ENCODE assay signal across 21 mouse cellular contexts in the genomic region with DNA sequence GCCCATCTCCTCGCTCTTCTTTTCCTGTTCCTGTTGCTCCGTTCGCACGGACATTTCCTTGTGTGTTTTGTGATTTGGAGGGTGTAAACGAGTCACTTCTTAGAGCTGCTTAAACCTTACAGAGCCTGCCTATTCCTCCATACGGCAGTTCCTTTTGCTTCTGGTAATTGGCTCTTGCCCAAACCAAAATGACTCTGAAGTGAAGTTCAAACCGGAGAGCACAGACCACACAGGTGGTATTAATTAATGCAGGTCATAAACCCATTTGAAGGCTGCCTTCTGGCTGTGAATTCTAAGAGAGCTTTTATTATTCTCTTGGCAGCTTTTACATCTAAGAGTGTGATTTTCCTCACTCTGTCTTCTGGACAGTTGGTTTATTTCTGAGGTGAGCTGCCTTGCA.
A peak's percentile ranks its signal among the peaks of the same experiment; 100 is the strongest.
DNase-seq lines count a peak whose midpoint lies in the region; ATAC-seq and TF ChIP-seq lines count a peak whose summit lies in the region.
"Had no signal": no experiment of that assay in that cellular context is flagged by ENCODE, and none has a peak within 500 bp of the region (broad histone marks: within the 10 kb centered on the region; RNA-seq: fewer than 3 reads in every experiment).

No protein-coding gene starts in this region.

- 30% methylated on average over 7 of the region's 7 CpGs for WGBS in kidney, adult 2 months
- WGBS in kidney, embryonic 15.5 days, result 21% methylated on average over 7 of the region's 7 CpGs

- peak; percentile 55 for DNase-seq in kidney, adult 2 months
- peak; percentile 34 for DNase-seq in kidney, postnatal 14 days
- DNase-seq in neural tube, embryonic 10.5 days (ENCODE audit: extremely low spot score, low spot score), result no peak
- DNase-seq in ovary, postnatal 10 days (ENCODE audit: low spot score), result no peak
- no peak for DNase-seq in heart, adult 18-20 months
- DNase-seq: adrenal gland, adult 8-10 months; cerebellum, postnatal 10 days; forebrain, postnatal 0 days; heart, adult 2 months; lung, adult 2 months; lung, postnatal 36 days; thymus, adult 18-20 months; thymus, postnatal 4 days had no signal

- no peak for TF ChIP-seq POLR2A in kidney, adult 2 months (IDR thresholded peaks at IDR 0.05; ENCODE audit: low read depth, low read length)

- no peak overlapping the region for H3K4me3 ChIP-seq in kidney, adult 2 months (ENCODE audit: insufficient read depth, low read depth, low read length)
- H3K4me3 ChIP-seq in kidney, embryonic 15.5 days (replicated peaks), result no peak overlapping the region
- H3K4me3 ChIP-seq: embryonic facial prominence, embryonic 12.5 days; heart, adult 2 months; hindbrain, embryonic 10.5 days; liver, embryonic 12.5 days; midbrain, embryonic 15.5 days; myocyte; stomach, embryonic 15.5 days had no signal

- no peaks in the 10 kb centered on the region for H3K9me3 ChIP-seq in kidney, embryonic 15.5 days (replicated peaks)
- H3K9me3 ChIP-seq: embryonic facial prominence, embryonic 12.5 days; hindbrain, embryonic 10.5 days; midbrain, embryonic 15.5 days; stomach, embryonic 15.5 days had no signal

- no peak for ATAC-seq in kidney, embryonic 15.5 days (replicated peaks; ENCODE audit: low FRiP score)
- peak; percentile 68 to 85 for ATAC-seq in hematopoietic stem cell, adult 5-6 weeks (replicated peaks in 1 of 2; ENCODE audit: insufficient read depth in 1 of 2, low FRiP score in 2 of 2, low TSS enrichment in 1 of 2, low read depth in 1 of 2, poor library complexity in 2 of 2, severe bottlenecking in 2 of 2)
- ATAC-seq: forebrain, postnatal 0 days; liver, embryonic 12.5 days; midbrain, embryonic 15.5 days had no signal

- TF ChIP-seq CTCF in kidney, adult 2 months (conservative IDR thresholded peaks at IDR 0.05; ENCODE audit: insufficient read depth, insufficient read length, low read depth, low read length), result no peak

- 0 out of 2 replicates have a peak, but pooled peaks cover 2% of the 10 kb centered on the region for H3K4me1 ChIP-seq in kidney, adult 2 months (ENCODE audit: control insufficient read depth, insufficient read depth, low read length)
- 0 out of 2 replicates have a peak, but pooled peaks cover 2% of the 10 kb centered on the region for H3K4me1 ChIP-seq in kidney, embryonic 15.5 days
- H3K4me1 ChIP-seq: hindbrain, embryonic 10.5 days; liver, embryonic 12.5 days; midbrain, embryonic 15.5 days; stomach, embryonic 15.5 days had no signal

- H3K27me3 ChIP-seq in kidney, adult 2 months (replicated peaks; ENCODE audit: control insufficient read depth, insufficient read depth, low read length), result no peaks in the 10 kb centered on the region
- H3K27me3 ChIP-seq in kidney, embryonic 15.5 days, result no peaks in the 10 kb centered on the region
- H3K27me3 ChIP-seq: embryonic facial prominence, embryonic 12.5 days; liver, embryonic 12.5 days; midbrain, embryonic 15.5 days; stomach, embryonic 15.5 days had no signal

- H3K9ac ChIP-seq in kidney, embryonic 15.5 days, result no peak overlapping the region
- H3K9ac ChIP-seq: embryonic facial prominence, embryonic 12.5 days; forebrain, postnatal 0 days; liver, embryonic 12.5 days; midbrain, embryonic 15.5 days; stomach, embryonic 15.5 days had no signal

- H3K4me2 ChIP-seq in kidney, embryonic 15.5 days, result no peak overlapping the region
- H3K4me2 ChIP-seq: embryonic facial prominence, embryonic 12.5 days; liver, embryonic 12.5 days; midbrain, embryonic 15.5 days; stomach, embryonic 15.5 days had no signal

- H3K36me3 ChIP-seq in kidney, adult 2 months (ENCODE audit: control insufficient read depth, insufficient read depth, low read length), result no peaks in the 10 kb centered on the region
- no peaks in the 10 kb centered on the region for H3K36me3 ChIP-seq in kidney, embryonic 15.5 days
- H3K36me3 ChIP-seq: embryonic facial prominence, embryonic 12.5 days; hindbrain, embryonic 10.5 days; liver, embryonic 12.5 days; midbrain, embryonic 15.5 days; stomach, embryonic 15.5 days had no signal

- H3K27ac ChIP-seq in kidney, adult 2 months (ENCODE audit: insufficient read depth, low read depth, low read length), result no peak overlapping the region
- no peak overlapping the region for H3K27ac ChIP-seq in kidney, embryonic 15.5 days
- H3K27ac ChIP-seq: embryonic facial prominence, embryonic 12.5 days; heart, adult 2 months; hindbrain, embryonic 10.5 days; liver, embryonic 12.5 days; midbrain, embryonic 15.5 days; stomach, embryonic 15.5 days had no signal

Comparison
In these comparisons a context has a peak if more than half of its experiments do, and no peak if none do; other contexts are left out.
1. DNase-seq: peak in kidney, adult 2 months (single experiment) and kidney, postnatal 14 days (single experiment); none in neural tube, embryonic 10.5 days (single experiment), ovary, postnatal 10 days (single experiment) and heart, adult 18-20 months (0 of 2).